Mouse (Mus musculus) monocyte, adult 2 months (primary cell): ENCODE measurements around the gene Fkrp.

Source experiments
- DNase-seq, 2 experiments: peaks; one replicate each; pipeline ENCODE4 v3.0.0; 2022; ENCODE audit warnings: low spot score in 2 of 2, low read depth in 1 of 2

The Fkrp gene

GRCm38 (mm10) chr7:16837916-16838803 is 21.6 kb upstream of the Fkrp start:
- DNase-seq: no peak

- no peak for DNase-seq
These were observed 13.9 kb upstream of the Fkrp start for GRCm38 (mm10) chr7:16830449-16830848.

DNA sequence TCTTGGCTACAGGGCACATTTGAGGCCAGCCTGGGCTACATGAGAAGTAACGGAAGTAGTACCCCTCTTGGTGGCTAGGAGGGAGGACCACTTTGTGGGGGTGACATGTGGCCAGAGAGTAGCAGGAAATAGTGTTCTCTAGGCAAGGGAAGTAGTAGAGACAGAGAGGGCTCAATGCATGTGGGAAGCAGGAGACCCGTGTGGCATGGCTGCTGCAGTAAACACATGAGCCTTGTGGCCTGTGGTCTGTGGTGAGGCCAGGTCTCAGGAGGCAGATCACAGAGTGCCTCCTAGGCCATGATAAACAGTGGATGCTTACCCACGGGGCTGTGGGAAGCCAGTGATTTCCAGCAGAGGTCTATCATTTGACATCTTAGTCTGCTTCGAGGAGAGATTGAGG is 10.7 kb upstream of the Fkrp start:
- DNase-seq: no peak

DNA sequence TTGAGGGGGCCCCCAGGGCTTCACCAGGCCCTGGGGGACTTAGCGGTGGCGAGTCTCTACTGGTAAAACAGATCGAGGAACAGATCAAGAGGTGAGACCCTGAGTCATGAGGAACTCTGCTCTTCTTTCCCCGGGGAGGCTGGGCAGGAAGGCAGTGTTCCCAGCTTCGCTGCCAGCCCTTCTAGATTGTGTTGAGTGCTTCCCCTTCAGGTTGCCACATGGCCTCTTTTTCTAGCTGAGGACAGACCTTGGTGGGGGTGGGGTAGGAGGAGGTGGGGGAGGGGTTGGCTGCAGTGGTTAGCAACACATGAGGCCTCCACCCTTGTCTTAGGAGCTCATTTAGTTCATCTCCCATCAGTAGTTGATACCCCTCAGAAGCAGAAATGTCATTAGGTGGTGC is 10.0 kb upstream of the Fkrp start:
- DNase-seq: no peak

DNA sequence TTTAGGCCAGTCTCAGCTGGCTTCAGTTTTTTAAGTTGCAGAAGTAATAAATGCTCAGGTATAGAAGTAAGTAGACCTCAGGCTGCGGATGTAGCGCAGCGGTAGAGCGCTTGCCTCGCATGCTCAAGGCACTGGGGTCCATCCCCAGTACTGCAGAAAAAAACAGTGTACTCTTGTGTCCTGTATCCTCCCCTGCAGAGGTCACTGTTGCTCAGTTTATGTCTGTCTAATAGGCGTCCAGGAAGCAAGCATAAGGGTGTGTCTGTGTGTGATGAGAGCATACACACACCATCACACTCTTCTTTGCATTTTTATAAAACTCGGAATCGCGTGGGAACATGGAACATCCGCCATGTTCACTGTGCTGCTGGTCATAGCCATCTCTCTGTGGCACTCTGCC is 9.3 kb upstream of the Fkrp start:
- DNase-seq: no peak

DNA sequence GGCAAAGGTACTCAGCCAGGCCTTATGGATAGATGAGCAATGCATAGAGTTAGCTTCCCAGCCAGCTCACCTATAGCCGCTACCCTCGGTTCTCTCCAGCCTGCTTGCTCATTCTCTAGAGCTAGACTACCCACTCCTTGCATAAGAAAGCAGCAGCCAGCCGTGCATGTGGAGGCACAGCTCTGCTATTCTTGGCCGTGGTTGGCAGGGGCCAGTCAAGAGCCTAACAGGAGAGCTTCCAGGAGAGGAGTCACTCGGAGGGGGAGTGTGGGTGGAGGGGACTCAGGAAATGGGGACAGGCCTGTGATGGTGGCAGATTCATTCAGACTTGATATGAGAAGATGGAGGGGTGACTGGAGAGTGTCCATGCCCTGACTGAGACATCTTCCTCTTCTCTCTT is 7.2 kb upstream of the Fkrp start:
- no peak for DNase-seq

- DNase-seq: no peak
These were observed 5.2 kb upstream of the Fkrp start for GRCm38 (mm10) chr7:16821669-16822101.

GRCm38 (mm10) chr7:16821091-16821490 is 4.6 kb upstream of the Fkrp start:
- DNase-seq: no peak

GRCm38 (mm10) chr7:16820271-16820763 is 3.8 kb upstream of the Fkrp start:
- DNase-seq: no peak

- DNase-seq: no peak
These were observed 3.3 kb upstream of the Fkrp start for GRCm38 (mm10) chr7:16819794-16820193.

DNA sequence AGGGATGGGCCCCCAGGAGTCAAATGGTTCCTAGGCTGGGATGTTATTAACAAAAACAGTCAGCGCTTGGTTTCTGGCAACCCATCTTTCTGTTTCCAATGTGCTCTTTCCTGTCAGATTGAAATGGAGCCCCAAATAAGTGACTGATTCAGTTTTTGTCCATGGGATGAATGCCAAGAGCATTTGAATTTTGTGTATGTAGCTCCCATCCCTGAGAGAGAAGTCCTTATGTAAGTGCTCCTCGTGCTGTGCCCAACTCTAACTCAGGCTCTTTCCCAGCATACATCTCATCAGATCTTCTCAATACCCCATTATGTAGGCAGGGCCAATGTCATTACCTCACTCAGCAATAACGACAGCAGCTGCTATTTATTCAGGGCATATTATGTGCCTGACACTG is 1.2 kb upstream of the Fkrp start:
- DNase-seq: no peak

- peak; percentile 6 to 27 for DNase-seq
These were observed 456 bp downstream of the Fkrp start for GRCm38 (mm10) chr7:16816078-16816474.

DNA sequence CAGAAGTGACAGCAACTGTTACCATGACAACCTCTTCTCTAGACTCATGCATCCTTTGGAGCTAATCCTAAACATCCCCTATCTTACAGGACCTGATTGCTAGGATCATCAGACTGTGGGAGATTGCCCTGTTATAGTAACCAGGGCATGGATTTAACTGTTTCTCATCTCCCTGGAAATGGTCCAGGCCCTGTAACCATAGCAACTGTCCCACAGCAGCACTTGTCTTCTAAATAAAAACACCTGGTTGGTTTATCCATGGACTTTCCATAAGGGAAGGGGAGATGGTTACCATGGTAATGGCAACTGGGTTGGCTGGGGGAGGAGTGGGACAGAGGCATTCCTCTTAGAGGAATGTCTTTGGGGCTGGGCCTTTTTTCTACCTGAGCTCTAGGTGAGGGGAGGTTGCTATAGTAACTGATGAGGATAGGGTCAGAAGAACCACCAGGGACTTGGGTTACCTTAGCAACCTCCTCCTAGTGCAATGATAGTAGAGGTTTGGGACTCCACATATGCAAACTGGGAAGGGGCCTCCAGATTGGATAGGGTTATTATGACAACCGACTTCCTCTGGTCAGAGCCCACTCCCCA is 1.1 kb downstream of the Fkrp start, which contains the start of gene Strn4:
TSS of gene Strn4 (plus strand) at position 539 of the 591 bp plus-strand sequence.
- DNase-seq: no peak

GRCm38 (mm10) chr7:16812505-16812904 is 4.0 kb downstream of the Fkrp start:
- DNase-seq: no peak

- DNase-seq: no peak
These were observed 4.9 kb downstream of the Fkrp start for GRCm38 (mm10) chr7:16811649-16812070.

GRCm38 (mm10) chr7:16810920-16811648 is 5.4 kb downstream of the Fkrp start:
- no peak for DNase-seq

DNA sequence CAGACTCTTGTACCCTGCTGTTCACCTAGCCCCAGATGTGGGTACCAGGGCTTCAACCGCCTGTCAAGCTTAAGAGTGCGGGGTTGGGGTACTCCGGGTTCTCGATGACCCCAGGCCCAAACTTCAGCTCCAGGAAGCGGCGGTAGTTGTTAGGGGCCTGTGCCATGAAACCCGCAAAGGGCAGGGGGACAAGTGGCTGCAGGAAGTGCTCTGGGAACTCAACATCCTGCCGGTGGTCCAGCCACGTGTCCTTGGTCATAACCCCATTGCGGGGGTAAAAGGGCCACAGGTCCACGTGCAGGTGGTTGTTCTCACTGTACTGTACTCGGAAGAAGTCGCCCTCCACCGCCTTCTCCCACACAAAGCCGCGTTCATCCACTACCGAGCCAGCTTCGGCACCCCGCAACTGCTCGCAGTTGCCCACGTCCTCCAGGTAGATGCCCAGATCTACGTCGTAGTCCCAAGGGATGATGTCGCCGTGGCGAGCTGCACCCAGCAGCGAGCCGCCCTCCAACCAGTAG is 6.1 kb downstream of the Fkrp start:
- DNase-seq: no peak

GRCm38 (mm10) chr7:16809739-16810138 is 6.8 kb downstream of the Fkrp start:
- DNase-seq: no peak

DNA sequence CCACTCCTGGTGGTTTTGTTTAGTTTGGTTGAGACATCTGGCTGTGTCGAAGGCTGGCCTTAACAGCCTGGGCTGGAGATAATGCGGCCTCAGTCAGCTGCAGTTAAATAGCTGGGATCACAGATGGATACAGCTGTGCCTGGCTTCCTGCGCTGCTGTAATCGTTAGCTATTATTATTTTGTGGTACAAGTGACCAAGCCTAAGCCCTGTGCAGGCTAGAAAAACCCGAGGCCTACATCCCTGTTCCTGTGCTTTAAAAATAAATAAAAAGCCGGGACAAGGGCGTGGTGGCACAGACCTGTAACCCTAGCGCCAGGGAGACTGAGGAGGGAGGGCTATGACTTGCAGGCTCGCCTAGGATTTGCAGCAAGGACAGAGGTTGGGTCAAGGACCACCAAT is 7.9 kb downstream of the Fkrp start:
- no peak for DNase-seq

DNA sequence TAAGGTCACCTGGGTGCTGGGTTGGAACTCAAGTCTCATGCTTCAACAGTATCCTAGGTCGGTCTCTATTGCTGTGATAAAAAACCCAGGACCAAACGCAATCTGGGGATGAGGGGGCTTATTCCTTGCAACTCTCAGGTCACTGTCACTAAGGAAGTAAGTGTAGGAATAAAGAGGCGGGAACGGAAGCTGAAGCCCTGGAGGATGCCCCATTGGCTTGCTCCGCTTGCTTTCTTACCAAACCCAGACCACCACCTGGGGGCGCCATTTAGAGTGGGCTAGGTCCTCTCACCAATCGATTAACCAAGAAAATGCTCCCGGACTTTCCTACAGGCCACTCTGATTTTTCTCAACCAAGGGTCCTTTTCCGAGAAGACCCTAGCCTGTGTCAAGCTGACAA is 8.6 kb downstream of the Fkrp start:
- no peak for DNase-seq

GRCm38 (mm10) chr7:16804409-16805028 is 12.0 kb downstream of the Fkrp start:
- DNase-seq: no peak
